Mouse (Mus musculus) urinary bladder, postnatal 4 days (tissue): ENCODE results near the gene Crybg2.

Experiments used
- DNase-seq, 2 experiments: peaks; one replicate each; pipeline ENCODE4 v3.0.0; 2021 to 2022; ENCODE audit warnings: low spot score in 2 of 2

The Crybg2 gene

GRCm38 (mm10) chr4:134060135-134060865 is at the start of gene Crybg2:
Gene Crybg2 (plus strand): TSS chr4:134060815.
- DNase-seq = no peak

- no peak for DNase-seq
Observed at GRCm38 (mm10) chr4:134011450-134012414, 48.9 kb upstream of the Crybg2 start.

- no peak for DNase-seq
Observed at GRCm38 (mm10) chr4:134012858-134013528, 47.6 kb upstream of the Crybg2 start.

- DNase-seq = no peak
Observed at GRCm38 (mm10) chr4:134016208-134016607, 44.4 kb upstream of the Crybg2 start.

GRCm38 (mm10) chr4:134016767-134017166 is 43.8 kb upstream of the Crybg2 start:
- DNase-seq = no peak

DNA sequence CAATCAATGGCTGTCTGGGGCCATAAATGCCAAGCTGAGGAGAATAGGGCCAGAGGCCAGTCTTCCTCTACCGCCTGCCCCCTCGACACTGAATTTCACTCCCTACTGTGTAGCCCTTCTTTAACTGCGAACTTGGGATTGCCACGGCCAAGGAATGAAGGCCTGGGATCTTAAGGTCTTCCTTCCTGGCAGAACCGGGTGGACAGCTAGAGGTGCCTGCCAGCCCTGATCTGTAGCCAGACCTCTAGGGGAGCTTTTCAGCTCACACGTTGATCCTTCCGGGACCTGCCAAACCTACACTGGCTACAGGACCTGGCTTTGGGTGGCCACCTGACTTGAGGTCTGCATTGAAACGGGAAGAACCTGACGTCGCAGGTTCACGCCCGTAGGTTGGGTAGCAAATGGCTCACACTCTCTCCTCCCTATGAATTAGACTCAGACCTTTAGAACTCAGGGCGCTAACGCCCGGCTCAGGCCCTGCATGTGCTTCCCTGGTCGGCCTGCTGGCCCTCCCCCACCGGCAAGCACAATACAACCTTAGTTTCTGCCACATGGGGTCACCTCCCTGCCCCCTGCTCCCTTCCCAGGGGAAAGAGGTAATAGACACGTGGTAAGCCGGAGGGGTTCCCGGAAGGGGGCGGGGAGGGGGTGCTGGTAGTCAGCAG is 43.3 kb upstream of the Crybg2 start:
- no peak for DNase-seq

GRCm38 (mm10) chr4:134018038-134018778 is 42.4 kb upstream of the Crybg2 start:
- DNase-seq = no peak

DNA sequence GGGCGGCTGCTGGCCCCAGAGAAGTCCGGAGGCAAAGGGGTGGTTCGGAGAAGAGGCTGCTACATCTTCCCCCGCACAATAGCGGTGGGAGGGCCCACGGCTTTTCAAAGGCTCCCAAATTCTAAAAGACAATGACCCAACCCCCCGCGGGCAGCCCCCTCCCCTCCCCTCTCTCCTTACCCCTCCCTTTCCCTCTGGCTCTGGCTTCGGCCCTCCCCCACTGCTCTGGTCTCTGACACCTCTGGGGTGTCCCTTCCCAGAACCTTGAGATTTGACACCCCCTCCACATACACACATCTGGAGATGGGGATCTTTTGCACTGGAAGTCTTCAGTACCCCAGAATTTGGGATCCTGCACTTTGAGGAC is 41.9 kb upstream of the Crybg2 start, which contains the start of gene Lin28a:
Gene Lin28a, minus strand, starts transcription at position 63 of the 367 bp plus-strand sequence.
- DNase-seq = no peak

GRCm38 (mm10) chr4:134019210-134019609 is 41.4 kb upstream of the Crybg2 start:
- DNase-seq = no peak

- no peak for DNase-seq
Observed at GRCm38 (mm10) chr4:134019641-134020351, 40.8 kb upstream of the Crybg2 start.

- peak; percentile 62 to 70 for DNase-seq
Observed at GRCm38 (mm10) chr4:134020621-134021020, 40.0 kb upstream of the Crybg2 start.

DNA sequence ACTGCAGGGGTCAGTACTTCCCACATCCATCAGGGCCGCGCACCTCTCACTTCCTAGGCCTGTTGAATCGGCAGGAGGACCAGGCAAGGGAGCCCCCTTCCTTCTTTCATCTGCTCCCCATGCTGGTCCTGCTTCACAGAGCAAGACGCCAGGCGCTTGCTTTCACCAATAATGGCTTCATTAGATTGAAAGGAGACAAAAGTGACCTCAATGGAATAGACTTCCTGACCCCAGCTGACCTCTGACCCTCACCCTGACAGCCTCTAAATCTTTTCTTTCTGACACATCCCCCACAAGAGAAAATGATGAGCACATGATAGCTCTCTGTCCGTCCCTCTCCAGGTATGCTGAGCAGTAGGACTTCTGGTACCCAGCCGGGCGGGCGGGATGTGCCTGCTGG is 34.8 kb upstream of the Crybg2 start:
- no peak for DNase-seq

DNA sequence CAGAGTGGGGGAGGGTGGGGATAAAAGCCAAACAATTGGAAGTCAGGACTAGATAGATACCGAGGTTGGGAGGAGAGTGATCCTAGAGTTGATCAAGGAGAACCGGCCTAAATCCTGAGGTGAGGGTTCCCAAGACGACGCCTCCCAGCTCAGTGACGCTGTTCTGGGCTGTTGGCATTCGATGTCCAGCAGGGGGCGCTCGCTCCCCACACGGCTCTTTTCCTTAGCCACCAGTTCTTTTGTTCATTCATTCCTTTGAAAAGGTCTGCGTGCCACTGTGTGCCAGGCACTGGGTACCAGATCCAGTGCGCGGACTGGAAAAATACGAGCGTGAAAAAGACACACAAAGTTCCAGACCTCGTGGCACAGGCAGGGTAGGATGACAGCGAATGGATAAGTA is 24.7 kb upstream of the Crybg2 start:
- DNase-seq = peak; percentile 32 to 76

DNA sequence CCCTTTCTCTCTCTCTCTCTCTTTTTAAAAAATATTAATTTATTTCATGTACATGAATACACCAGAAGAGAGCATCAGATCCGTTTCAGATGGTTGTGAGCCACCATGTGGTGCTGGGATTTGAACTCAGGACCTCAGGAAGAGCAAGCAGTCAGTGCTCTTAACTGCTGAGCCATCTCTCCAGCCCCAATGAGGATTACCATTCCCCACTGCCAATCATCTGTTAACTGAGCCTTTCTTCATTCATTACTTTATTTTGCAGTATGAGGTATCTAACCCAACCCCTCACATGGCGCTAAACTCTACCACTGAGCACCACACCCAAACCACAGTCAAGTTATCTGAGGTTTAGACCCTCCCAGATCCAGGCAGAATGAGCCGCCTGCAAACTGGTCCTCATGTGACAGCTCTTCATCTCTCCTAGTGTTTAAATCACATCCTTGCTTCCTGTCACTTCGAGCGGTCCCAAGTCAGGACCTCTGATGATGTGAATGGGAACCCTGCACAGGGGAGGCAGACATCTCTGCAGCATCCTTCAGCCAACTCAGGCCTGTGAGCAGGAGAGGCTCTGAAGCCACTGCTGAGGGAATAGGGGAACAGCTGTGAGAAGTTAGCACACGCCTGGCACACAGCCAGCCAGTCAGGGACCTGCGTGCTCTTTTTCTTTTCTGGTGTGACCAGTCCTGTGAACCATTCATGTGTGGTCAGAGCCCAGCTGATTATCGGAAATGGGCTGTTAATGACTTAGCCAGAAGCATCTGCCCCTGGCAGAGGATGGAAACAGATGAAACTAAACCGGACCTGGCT is 19.1 kb upstream of the Crybg2 start:
- no peak for DNase-seq

GRCm38 (mm10) chr4:134043041-134043440 is 17.6 kb upstream of the Crybg2 start:
- DNase-seq = no peak

DNA sequence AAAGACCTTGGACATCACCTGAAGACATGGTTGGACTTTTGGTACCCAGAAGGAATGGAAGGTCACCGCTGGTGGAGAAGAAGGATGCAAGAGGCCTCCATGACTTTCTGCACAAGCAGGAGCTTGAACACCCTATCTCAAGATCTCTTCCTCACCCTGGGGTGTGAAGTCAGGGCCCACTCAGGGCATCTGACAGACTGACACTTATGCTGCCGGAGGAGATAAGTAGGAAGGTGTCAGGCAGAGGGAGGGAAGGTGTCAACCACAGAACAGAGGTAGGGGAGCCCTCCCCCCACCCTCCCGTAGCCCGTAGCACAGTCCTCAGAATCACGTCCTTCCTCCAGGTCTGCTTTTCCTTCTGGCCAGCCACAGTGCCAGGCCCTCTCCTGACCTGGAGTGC is 13.0 kb upstream of the Crybg2 start:
- no peak for DNase-seq

DNA sequence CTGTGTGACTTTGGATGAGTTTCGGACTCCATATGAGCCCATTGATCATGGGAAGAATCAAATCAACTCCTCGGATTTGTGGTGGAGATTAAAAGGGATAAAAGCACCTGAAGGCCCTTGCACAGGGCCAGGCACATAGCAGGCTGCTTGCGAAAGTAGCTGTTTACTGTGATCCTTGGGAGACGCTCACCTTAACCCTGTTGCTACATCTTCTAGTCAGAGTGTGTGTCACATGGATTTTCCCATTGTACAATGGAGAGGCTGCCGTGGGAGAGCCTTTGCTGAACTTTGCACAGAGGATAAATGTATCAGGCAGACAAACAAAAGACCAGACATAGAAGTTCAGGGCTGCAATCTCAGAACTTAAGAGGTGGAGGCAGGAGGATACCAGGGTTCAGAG is 8.7 kb upstream of the Crybg2 start:
- no peak for DNase-seq

DNA sequence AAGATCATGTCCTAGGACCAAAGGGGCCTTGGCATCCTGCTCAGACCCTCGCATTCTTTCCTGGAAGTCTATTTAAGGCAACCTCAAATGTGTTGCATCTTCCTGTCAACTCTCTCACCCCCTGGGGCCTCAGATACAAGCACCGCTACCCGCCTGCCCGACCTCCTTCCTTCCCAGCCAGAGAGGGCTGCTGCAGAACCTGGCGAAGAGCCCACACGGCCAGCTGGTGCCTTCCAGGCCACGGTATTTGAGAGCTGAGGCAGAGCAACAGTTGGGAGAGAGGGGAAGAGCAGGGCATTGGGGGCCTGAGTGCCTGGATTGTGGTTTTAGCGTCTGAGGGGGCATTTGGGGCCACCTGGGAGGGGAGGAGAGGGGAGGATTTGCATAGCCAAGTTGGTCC is 8.1 kb upstream of the Crybg2 start:
- DNase-seq = no peak

- DNase-seq = no peak
Observed at GRCm38 (mm10) chr4:134053538-134053937, 7.1 kb upstream of the Crybg2 start, which contains the start of gene Zfp683. Gene Zfp683 (plus strand): TSS chr4:134053838.
